Mouse (Mus musculus) forebrain, embryonic 14.5 days (tissue): ENCODE measurements at regions not wholly inside any gene's neighbourhood (a gene's known extent, or its start where the extent isn't known, plus 50 kb on each side); places are given as distances from the start of the nearest gene placed in this dataset.

Experiments
- ATAC-seq: fragments of 200-750 bp; cut with Nextera tagmentation; 2 replicates; pipeline ENCODE4 v1.8.0; 2017; ENCODE audit warnings: mild to moderate bottlenecking, moderate library complexity
- DNase-seq: peaks from one replicate; pipeline ENCODE4 v3.0.0-alpha.2; 2015; ENCODE audit warnings: low spot score
- H3K27ac ChIP-seq: fragments of 300-500 bp; sonication (generic); 2 replicates; pipeline ENCODE4 v1.5.1; 2014; ENCODE audit warnings: low read depth, mild to moderate bottlenecking, control low read depth, low read length, moderate library complexity
- H3K27me3 ChIP-seq: fragments of 300-500 bp; sonication (generic); replicated peaks from 2 replicates; pipeline ENCODE4 v1.6.1; 2014; ENCODE audit warnings: low read length, control low read depth, mixed read lengths; ENCODE audit not compliant: control insufficient read depth, insufficient read depth
- H3K36me3 ChIP-seq: fragments of 300-500 bp; sonication (generic); 2 replicates; pipeline ENCODE4 v1.6.1; 2014; ENCODE audit warnings: low read length, control low read depth; ENCODE audit not compliant: control insufficient read depth, insufficient read depth
- H3K4me1 ChIP-seq: fragments of 300-500 bp; sonication (generic); 2 replicates; pipeline ENCODE4 v1.6.1; 2014; ENCODE audit warnings: antibody characterized with exemption, low read length, control low read depth; ENCODE audit not compliant: control insufficient read depth, insufficient read depth
- H3K4me2 ChIP-seq: fragments of 300-500 bp; sonication (generic); 2 replicates; pipeline ENCODE4 v1.6.1; 2014; ENCODE audit warnings: mild to moderate bottlenecking, control low read depth, low read length
- H3K4me3 ChIP-seq: fragments of 300-500 bp; sonication (generic); 2 replicates; pipeline ENCODE4 v1.5.1; 2014; ENCODE audit warnings: low read depth, low read length, control low read depth
- H3K9ac ChIP-seq: fragments of 300-500 bp; sonication (generic); 2 replicates; pipeline ENCODE4 v1.6.1; 2014; ENCODE audit warnings: mild to moderate bottlenecking, low read length, control low read depth, moderate library complexity
- H3K9me3 ChIP-seq: fragments of 300-500 bp; sonication (generic); replicated peaks from 2 replicates; pipeline ENCODE4 v1.6.1; 2016; ENCODE audit warnings: low read length, control low read depth, mixed read lengths; ENCODE audit not compliant: control insufficient read depth
- WGBS: fragments of 180-500 bp; shearing (Covaris S2); extraction: QIAGEN DNeasy Blood & Tissue Kit; methylation state at CpG from one replicate; pipeline ENCODE4 v1.1.7; 2014; 5-methylcytosine and 5-hydroxymethylcytosine counted together

DNA sequence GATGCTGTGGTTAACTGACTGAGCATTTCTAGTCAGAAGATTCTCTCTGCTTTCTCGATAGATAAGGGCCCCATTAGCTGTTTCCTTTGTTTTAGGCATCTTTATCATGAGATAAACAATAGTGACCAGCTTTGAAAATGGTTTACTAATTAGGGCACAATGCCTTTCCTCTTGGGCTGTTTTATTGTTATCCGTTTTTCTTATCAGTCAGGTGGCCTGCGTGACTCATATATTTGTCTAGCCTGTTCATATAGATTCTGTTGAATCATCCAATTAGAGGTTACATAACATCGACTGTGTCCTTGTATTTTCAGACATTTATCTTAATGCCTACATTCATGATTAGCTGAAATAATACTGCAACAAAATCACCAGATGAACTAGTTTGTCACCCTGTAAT, 531.1 kb downstream of the Gm11232 start:
- H3K36me3 ChIP-seq = no peaks in the 10 kb centered on the region
- H3K4me1 ChIP-seq = peaks cover 14% of the 10 kb centered on the region; the same call in 1 of the 2 replicates
- 73% methylated on average over 4 of the region's 4 CpGs for WGBS
- no peak overlapping the region for H3K4me3 ChIP-seq
- no peaks in the 10 kb centered on the region for H3K9me3 ChIP-seq
- H3K4me2 ChIP-seq = no peak overlapping the region
- H3K27ac ChIP-seq = no peak overlapping the region
- H3K9ac ChIP-seq = no peak overlapping the region
- DNase-seq (no peak), ATAC-seq (no peak)
- H3K27me3 ChIP-seq = no peaks in the 10 kb centered on the region

GRCm38 (mm10) chr4:71218060-71218459, 539.7 kb downstream of the Gm11232 start:
- Histone ChIP-seq H3K4me2 (no peak overlapping the region), H3K36me3 (no peaks in the 10 kb centered on the region), H3K9ac (no peak overlapping the region), H3K9me3 (no peaks in the 10 kb centered on the region), H3K27me3 (no peaks in the 10 kb centered on the region), H3K4me1 (no peaks in the 10 kb centered on the region), H3K27ac (no peak overlapping the region), H3K4me3 (no peak overlapping the region)
- DNase-seq (no peak), ATAC-seq (no peak)
- WGBS = 88% methylated on average over 3 of the region's 3 CpGs

DNA sequence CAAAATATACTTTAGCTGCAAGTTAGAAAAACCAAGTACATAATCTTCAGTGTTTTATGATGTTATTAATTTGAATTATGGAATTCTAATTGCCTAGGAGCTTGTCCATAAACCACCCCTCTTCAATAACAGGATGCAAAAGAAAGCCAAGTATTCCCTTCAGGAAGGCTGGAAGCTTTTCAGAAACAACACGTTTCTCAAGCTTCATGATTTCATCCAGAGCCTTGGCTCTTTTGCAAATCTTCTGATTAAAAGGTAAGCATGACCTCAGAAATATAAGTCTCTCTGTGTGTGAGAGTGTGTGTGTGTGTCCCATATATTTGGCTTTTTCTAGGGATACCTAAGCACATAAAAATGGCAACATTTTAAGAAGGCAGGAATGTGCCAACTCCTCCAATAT, 570.0 kb downstream of the Gm11232 start:
- DNase-seq = no peak
- Histone ChIP-seq H3K27me3 (no peaks in the 10 kb centered on the region), H3K4me2 (no peak overlapping the region), H3K9ac (no peak overlapping the region), H3K27ac (no peak overlapping the region), H3K4me3 (no peak overlapping the region), H3K36me3 (no peaks in the 10 kb centered on the region), H3K9me3 (no peaks in the 10 kb centered on the region), H3K4me1 (no peaks in the 10 kb centered on the region)
- 69% methylated on average over 1 of the region's 1 CpGs for WGBS
- ATAC-seq = no peak

GRCm38 (mm10) chr4:71177661-71178060, 580.1 kb downstream of the Gm11232 start:
- WGBS = 95% methylated on average over 2 of the region's 2 CpGs
- no peaks in the 10 kb centered on the region for H3K4me1 ChIP-seq
- no peak overlapping the region for H3K4me2 ChIP-seq
- H3K4me3 ChIP-seq = no peak overlapping the region
- no peaks in the 10 kb centered on the region for H3K27me3 ChIP-seq
- H3K36me3 ChIP-seq = no peaks in the 10 kb centered on the region
- no peaks in the 10 kb centered on the region for H3K9me3 ChIP-seq
- H3K9ac ChIP-seq = no peak overlapping the region
- DNase-seq (no peak), ATAC-seq (no peak)
- no peak overlapping the region for H3K27ac ChIP-seq

- Histone ChIP-seq H3K4me2 (no peak overlapping the region), H3K36me3 (no peaks in the 10 kb centered on the region), H3K27ac (no peak overlapping the region), H3K9ac (no peak overlapping the region), H3K9me3 (no peaks in the 10 kb centered on the region), H3K4me1 (no peaks in the 10 kb centered on the region), H3K4me3 (no peak overlapping the region), H3K27me3 (no peaks in the 10 kb centered on the region)
- DNase-seq (peak; percentile 7), ATAC-seq (no peak)
Observed at GRCm38 (mm10) chr4:71165802-71166201, 592.0 kb downstream of the Gm11232 start.

- H3K27ac ChIP-seq = no peak overlapping the region
- DNase-seq (no peak), ATAC-seq (no peak)
- no peak overlapping the region for H3K4me2 ChIP-seq
- no peaks in the 10 kb centered on the region for H3K36me3 ChIP-seq
- WGBS = 74% methylated on average over 1 of the region's 1 CpGs
- 0 out of 2 replicates have a peak, but pooled peaks cover 2% of the 10 kb centered on the region for H3K4me1 ChIP-seq
- H3K27me3 ChIP-seq = no peaks in the 10 kb centered on the region
- H3K9ac ChIP-seq = no peak overlapping the region
- no peaks in the 10 kb centered on the region for H3K9me3 ChIP-seq
- H3K4me3 ChIP-seq = no peak overlapping the region
Observed at GRCm38 (mm10) chr4:71131670-71132317, 597.0 kb upstream of the Megf9 start.

DNA sequence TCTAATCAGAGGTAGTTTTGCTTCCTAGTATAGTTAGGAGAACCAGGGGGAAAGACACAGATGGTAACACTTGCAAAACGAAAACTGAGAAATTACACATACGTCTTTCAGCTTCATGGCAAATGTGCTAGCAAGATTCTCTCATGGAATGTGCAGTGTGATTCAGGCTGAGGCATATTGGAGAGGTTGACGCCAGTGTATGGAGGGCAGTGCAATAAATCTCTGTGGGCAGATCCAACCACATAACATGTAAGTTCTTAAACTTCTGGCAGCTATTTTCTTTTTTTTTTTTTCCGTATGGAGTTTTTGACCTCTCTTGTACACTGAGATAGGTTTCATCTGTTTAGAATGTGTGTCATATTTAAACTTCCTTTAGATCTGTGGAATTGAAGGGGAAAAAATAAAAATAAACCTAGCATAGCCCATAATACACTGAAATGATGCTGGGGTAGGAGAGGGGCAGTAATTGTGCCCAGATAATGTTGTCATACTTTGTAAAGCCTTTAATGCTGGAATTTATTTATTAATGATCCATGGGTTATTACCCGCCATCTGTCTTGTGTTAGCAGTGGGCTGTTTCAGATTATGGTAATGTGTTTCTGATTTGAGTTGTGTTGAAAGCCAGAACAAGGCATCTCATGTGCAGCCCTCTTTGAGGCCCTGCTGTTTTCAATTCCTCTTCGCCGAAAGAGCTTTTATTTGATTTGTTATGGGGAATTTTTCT, 596.3 kb upstream of the Megf9 start:
- peak; percentile 76; the same call in 1 of the 2 replicates for ATAC-seq
- 46% methylated on average over 7 of the region's 7 CpGs for WGBS
- Histone ChIP-seq H3K27ac (no peak overlapping the region), H3K4me2 (no peak overlapping the region), H3K36me3 (no peaks in the 10 kb centered on the region), H3K27me3 (no peaks in the 10 kb centered on the region), H3K9ac (no peak overlapping the region), H3K9me3 (no peaks in the 10 kb centered on the region), H3K4me3 (no peak overlapping the region), H3K4me1 (0 out of 2 replicates have a peak, but pooled peaks cover 2% of the 10 kb centered on the region)
- DNase-seq = peak; percentile 72

DNA sequence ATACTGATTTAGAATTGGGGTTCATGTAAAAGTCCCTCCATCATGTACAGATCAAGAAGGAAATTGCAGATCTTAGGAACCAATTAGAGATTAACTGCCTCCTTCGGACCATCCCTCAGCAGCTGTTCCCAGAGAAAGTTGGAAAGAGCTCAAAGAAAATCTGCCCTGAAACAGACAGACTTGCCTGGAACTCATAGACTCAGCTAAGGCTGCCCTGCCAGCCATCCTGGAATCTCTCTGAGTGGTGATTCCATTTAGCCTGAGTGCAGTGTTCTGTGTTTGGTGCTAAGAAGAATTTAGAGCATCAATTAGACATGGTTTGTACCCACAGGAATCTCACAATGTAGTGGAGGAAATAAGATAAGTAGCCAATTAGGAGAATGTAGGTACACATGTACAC, 594.5 kb upstream of the Megf9 start:
- Histone ChIP-seq H3K27ac (no peak overlapping the region), H3K27me3 (no peaks in the 10 kb centered on the region), H3K36me3 (no peaks in the 10 kb centered on the region), H3K4me3 (no peak overlapping the region), H3K4me2 (no peak overlapping the region), H3K9me3 (no peaks in the 10 kb centered on the region), H3K4me1 (0 out of 2 replicates have a peak, but pooled peaks cover 2% of the 10 kb centered on the region), H3K9ac (no peak overlapping the region)
- ATAC-seq (peak; percentile 72), DNase-seq (peak; percentile 74)
- WGBS = 31% methylated on average over 1 of the region's 1 CpGs
